Mouse (Mus musculus) ES-E14 (cell line): Measurements from ENCODE around the gene Emp2. TPM values are rescaled to one million over a fixed set of nuclear protein-coding genes. Genes with fewer than 3 reads are reported as not detected.
"Not testable (repeated sequence)": the region's sequence is repeated elsewhere in the genome, so short reads cannot be mapped to it uniquely, and the experiment has no call there.

Experiments
- DNase-seq: peaks from one replicate; pipeline ENCODE4 v3.0.0-alpha.2; 2013; ENCODE audit warnings: low read depth, low spot score
- H3K27ac ChIP-seq: 2 replicates; pipeline ENCODE4 v1.5.1; 2012; ENCODE audit warnings: low read depth, mild to moderate bottlenecking, low read length, moderate library complexity, mixed read lengths; ENCODE audit not compliant: poor library complexity, insufficient read depth, severe bottlenecking
- H3K36me3 ChIP-seq: 2 replicates; pipeline ENCODE4 v1.6.1; 2012; ENCODE audit warnings: mild to moderate bottlenecking, low read length, moderate library complexity, mixed read lengths; ENCODE audit not compliant: control insufficient read depth, poor library complexity, insufficient read depth, severe bottlenecking
- H3K4me1 ChIP-seq, 2 experiments: fragments of 150-350 bp in 1 of 2; sonication (generic) in 1 of 2; 2 replicates each; pipeline ENCODE4 v1.6.1; 2012; ENCODE audit warnings: low read length in 2 of 2, mild to moderate bottlenecking in 1 of 2, mixed read lengths in 1 of 2; ENCODE audit not compliant: control insufficient read depth in 2 of 2, insufficient read depth in 2 of 2, poor library complexity in 1 of 2
- H3K4me3 ChIP-seq, 2 experiments: fragments of 150-350 bp in 1 of 2; sonication (generic) in 1 of 2; 2 replicates each; pipeline ENCODE4 v1.5.1; 2012; ENCODE audit warnings: low read length in 2 of 2, low read depth in 1 of 2, mild to moderate bottlenecking in 1 of 2, mixed read lengths in 1 of 2; ENCODE audit not compliant: insufficient read depth in 1 of 2, poor library complexity in 1 of 2, severe bottlenecking in 1 of 2
- H3K9ac ChIP-seq: 2 replicates; pipeline ENCODE4 v1.6.1; 2012; ENCODE audit warnings: low read depth, mild to moderate bottlenecking, low read length, mixed read lengths; ENCODE audit not compliant: poor library complexity, insufficient read depth, severe bottlenecking
- H3K9me3 ChIP-seq: fragments of 150-350 bp; sonication (generic); 2 replicates; pipeline ENCODE4 v1.6.1; 2012; ENCODE audit warnings: low read depth, mild to moderate bottlenecking, low read length; ENCODE audit not compliant: control insufficient read depth, insufficient read depth
- CHD2 ChIP-seq: IDR thresholded peaks from 2 replicates; pipeline ENCODE4 v1.6.1; 2014; ENCODE audit warnings: mild to moderate bottlenecking, low read depth, low read length, inconsistent platforms
- HCFC1 ChIP-seq: IDR thresholded peaks from 2 replicates; pipeline ENCODE4 v1.6.1; 2012; ENCODE audit warnings: low read length, inconsistent platforms, borderline replicate concordance; ENCODE audit not compliant: insufficient read depth
- MAFK ChIP-seq: IDR thresholded peaks from 2 replicates; pipeline ENCODE4 v1.6.1; 2014; ENCODE audit warnings: mild to moderate bottlenecking, low read depth, low read length, inconsistent platforms; ENCODE audit not compliant: insufficient read depth
- ZC3H11A ChIP-seq: IDR thresholded peaks from 2 replicates; pipeline ENCODE4 v1.6.1; 2012; ENCODE audit warnings: low read depth, mild to moderate bottlenecking, inconsistent platforms, low read length, borderline replicate concordance
- ZNF384 ChIP-seq: IDR thresholded peaks from 2 replicates; pipeline ENCODE4 v1.6.1; 2012; ENCODE audit warnings: low read depth, low read length, inconsistent platforms
- in situ Hi-C, 2 experiments: fragments of 600-800 bp; cut with MboI; formaldehyde crosslinking; loops; one replicate each; pipeline ENCODE4 v1.15.1; 2025; ENCODE audit warnings: low sequenced_read_pairs in 2 of 2, inconsistent platforms in 1 of 2; ENCODE audit not compliant: unreplicated experiment in 2 of 2
- total RNA-seq: library from RNA; depleted of rRNA; stranded (reverse); fragments of 300-350 nt; gene quantifications from 2 replicates; pipeline ENCODE4 v1.2.3, GENCODE M21; 2012

Emp2 gene
- total RNA-seq, 1 experiment, result 2.8 TPM

- TF ChIP-seq CHD2 (no peak), MAFK (no peak), HCFC1 (no peak), ZNF384 (peak; percentile 42; the same call in 1 of the 2 replicates), ZC3H11A (peak; percentile 98)
- Histone ChIP-seq H3K27ac (no peak overlapping the region), H3K36me3 (no peaks in the 10 kb centered on the region), H3K9ac (no peak overlapping the region), H3K9me3 (no peaks in the 10 kb centered on the region), H3K4me1 (no peaks in the 10 kb centered on the region; a peak in 1 of 4 replicates), H3K4me3 (no peak overlapping the region)
- in situ Hi-C loops, result loop anchor here (5.0 to 25.0 kb wide), 3 partner anchors 114 to 237 kb away; partner anchors contain the start of gene Tekt5 (in 1 of the 2)
- peak; percentile 74 for DNase-seq
Measured at GRCm38 (mm10) chr16:10280286-10280951, 33.3 kb downstream of the Emp2 start.

DNA sequence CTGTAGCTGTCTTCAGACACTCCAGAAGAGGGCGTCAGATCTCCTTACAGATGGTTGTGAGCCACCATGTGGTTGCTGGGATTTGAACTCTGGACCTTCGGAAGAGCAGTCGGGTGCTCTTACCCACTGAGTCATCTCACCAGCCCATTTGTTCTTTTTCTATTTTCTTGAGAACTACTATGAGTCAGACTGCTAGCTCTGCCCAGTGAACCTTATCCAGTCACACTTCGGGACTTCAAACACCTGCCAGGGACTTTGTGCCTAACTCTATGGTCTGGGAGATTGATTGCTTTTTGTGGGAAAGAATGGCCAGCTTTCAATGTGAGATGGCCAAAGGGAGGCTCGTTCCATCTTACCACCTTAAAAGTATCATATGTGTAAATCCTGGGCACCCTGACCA is 37.0 kb downstream of the Emp2 start:
- not testable (repeated sequence) for H3K9me3 ChIP-seq, H3K4me3 ChIP-seq, H3K27ac ChIP-seq, H3K36me3 ChIP-seq, H3K9ac ChIP-seq, DNase-seq, H3K4me1 ChIP-seq
- in situ Hi-C loops, result loop anchor here (5.0 to 25.0 kb wide), 3 partner anchors 121 to 236 kb away; partner anchors contain the start of gene Tekt5 (in 1 of the 2)

GRCm38 (mm10) chr16:10274465-10274864 is 39.3 kb downstream of the Emp2 start:
- Histone ChIP-seq H3K4me3 (no peak overlapping the region), H3K36me3 (no peaks in the 10 kb centered on the region), H3K4me1 (no peaks in the 10 kb centered on the region; a peak in 1 of 4 replicates), H3K9me3 (no peaks in the 10 kb centered on the region), H3K27ac (no peak overlapping the region), H3K9ac (no peak overlapping the region)
- DNase-seq, result peak; percentile 27
- in situ Hi-C loops, result loop anchor here in 1 of 2 experiments (10.0 kb wide), 1 partner anchor 190 kb away; no protein-coding TSS in a partner anchor
- TF ChIP-seq CHD2 (no peak), ZC3H11A (no peak), ZNF384 (no peak), HCFC1 (no peak)

GRCm38 (mm10) chr16:10272256-10272655 is 41.5 kb downstream of the Emp2 start:
- Histone ChIP-seq H3K36me3 (no peaks in the 10 kb centered on the region), H3K4me1 (no peaks in the 10 kb centered on the region; a peak in 1 of 4 replicates), H3K4me3 (no peak overlapping the region), H3K27ac (no peak overlapping the region), H3K9me3 (no peaks in the 10 kb centered on the region), H3K9ac (no peak overlapping the region)
- TF ChIP-seq CHD2 (no peak), MAFK (no peak), ZNF384 (no peak), HCFC1 (no peak), ZC3H11A (peak; percentile 78; the same call in 1 of the 2 replicates)
- DNase-seq, result peak; percentile 70
- in situ Hi-C loops, result loop anchor here in 1 of 2 experiments (10.0 kb wide), 1 partner anchor 187 kb away; no protein-coding TSS in a partner anchor

GRCm38 (mm10) chr16:10253993-10254392 is 59.8 kb downstream of the Emp2 start:
- H3K36me3 ChIP-seq, result no peaks in the 10 kb centered on the region; the same call in 1 of the 2 replicates
- TF ChIP-seq CHD2 (no peak), HCFC1 (no peak), ZC3H11A (no peak), MAFK (no peak), ZNF384 (no peak)
- in situ Hi-C loops, result no loop called here
- no peak for DNase-seq
- H3K4me1 ChIP-seq, result peaks cover 0 to 2% of the 10 kb centered on the region in 2 experiments; a peak in 1 of 4 replicates
- no peak overlapping the region for H3K9ac ChIP-seq
- H3K4me3 ChIP-seq, result no peak overlapping the region
- H3K27ac ChIP-seq, result no peak overlapping the region
- H3K9me3 ChIP-seq, result no peaks in the 10 kb centered on the region
